Mouse (Mus musculus): ENCODE results near the gene Cuedc2. TPM values are rescaled to one million over a fixed set of nuclear protein-coding genes. Genes with fewer than 3 reads are reported as not detected.

The Cuedc2 gene
- polyA plus RNA-seq, 1 experiment from 2014 or later = 80.0 TPM

DNA sequence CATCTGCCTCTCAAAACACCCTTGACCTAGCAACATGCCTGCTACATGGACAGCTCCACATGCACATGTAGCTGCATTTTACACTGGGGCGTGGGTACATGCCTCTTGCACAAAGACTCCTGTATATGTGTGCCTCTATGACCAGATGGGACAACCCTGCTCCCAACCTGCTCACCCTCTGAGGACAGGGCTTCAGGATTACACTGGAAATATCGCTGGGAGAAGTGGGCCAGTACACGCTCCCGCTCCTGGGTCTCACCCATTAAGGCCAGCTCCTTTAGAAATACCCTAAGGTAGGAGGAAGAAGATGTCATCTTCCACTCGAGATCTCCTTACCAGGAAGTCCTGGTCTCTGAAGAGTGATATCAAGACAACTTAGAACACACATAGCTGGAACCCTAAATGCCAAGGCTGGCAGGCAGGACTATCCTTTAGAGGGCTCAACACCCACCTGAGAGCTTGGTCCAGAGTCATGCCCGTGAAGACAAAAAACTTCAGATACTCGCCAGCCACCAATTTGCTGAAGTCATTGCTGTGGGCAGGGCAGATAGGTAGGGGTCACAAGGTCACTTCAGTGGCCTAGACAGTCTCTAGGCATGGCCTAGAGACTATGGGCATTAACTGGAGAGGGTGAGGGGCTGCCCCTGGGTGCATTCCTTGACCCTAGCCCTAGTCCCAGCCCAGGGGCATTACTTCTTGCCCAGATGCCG is 18.3 kb downstream of the Cuedc2 start:
- H3K4me2 ChIP-seq (replicated peaks; ENCODE audit: low read depth) = no peak overlapping the region

DNA sequence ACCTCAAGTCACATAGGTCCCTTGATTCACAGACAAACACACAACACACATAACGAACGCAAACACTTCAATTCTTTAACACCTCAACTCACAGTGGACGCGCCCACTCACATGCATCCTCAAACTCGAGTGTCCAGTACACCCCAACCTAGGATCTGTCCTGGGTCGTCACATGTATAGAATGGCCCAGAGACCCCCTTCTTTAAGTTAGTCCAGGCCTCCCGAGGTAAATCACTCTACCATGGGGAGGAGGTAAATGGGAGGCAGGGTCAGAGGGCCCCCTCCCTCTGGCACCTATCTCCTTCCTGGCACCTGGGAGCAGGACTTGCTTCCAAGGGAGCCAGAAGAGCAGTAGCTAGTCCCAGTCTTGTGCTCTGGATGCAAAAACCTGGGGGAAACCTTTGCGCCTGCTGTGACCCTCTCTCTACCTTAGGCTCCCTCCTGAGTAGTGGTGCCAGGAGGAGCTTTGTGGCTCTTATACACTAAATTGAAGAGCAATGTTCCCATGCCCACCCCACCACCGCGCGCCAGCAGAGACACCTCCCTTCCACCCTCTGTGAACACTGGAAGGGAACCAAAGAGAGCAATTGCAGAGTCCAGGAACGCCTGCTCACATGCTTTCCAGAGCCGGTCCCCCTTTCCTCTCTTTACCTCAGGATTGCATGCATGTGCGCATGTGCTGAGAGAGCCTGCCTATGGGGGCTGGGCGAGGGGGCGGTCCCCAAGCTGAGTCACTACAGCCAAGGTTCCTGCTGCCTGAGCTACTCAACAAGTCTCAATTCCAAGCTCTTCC is 19.7 kb downstream of the Cuedc2 start:
- ATAC-seq = no peak
- no peak overlapping the region for H3K9ac ChIP-seq (ENCODE audit: low read depth, low read length)

More for the DNA sequence above, 18.3 kb downstream of the Cuedc2 start:
- Histone ChIP-seq H3K27ac (ENCODE audit: low read depth, low read length) (no peak overlapping the region), H3K9ac (ENCODE audit: low read depth, low read length) (no peak overlapping the region), H3K4me1 (replicated peaks; ENCODE audit: control insufficient read depth, insufficient read depth, low read length) (0 out of 2 replicates have a peak, but pooled peaks cover 3% of the 10 kb centered on the region), H3K9me3 (ENCODE audit: control insufficient read depth) (no peaks in the 10 kb centered on the region), H3K27me3 (replicated peaks; ENCODE audit: control insufficient read depth, insufficient read depth, low read length) (peaks cover 75% of the 10 kb centered on the region), H3K4me3 (ENCODE audit: low read depth, low read length) (no peak overlapping the region), H3K36me3 (ENCODE audit: control insufficient read depth, insufficient read depth) (no peaks in the 10 kb centered on the region)
- ATAC-seq = no peak
- 78% methylated on average over 8 of the region's 8 CpGs for WGBS
- TF ChIP-seq CTCF (IDR thresholded peaks at IDR 0.05; ENCODE audit: low read depth) = no peak

GRCm38 (mm10) chr19:46318031-46318471 is 20.5 kb downstream of the Cuedc2 start:
- peak; percentile 11; the same call in 1 of the 2 replicates for ATAC-seq
- H3K27ac ChIP-seq (ENCODE audit: low read depth, low read length) = peak overlapping the region; percentile 62; the same call in 1 of the 2 replicates
- peak overlapping the region; percentile 40 for H3K9ac ChIP-seq (ENCODE audit: low read depth, low read length)
- no peaks in the 10 kb centered on the region; the same call in 1 of the 2 replicates for H3K36me3 ChIP-seq (ENCODE audit: control insufficient read depth, insufficient read depth)
- H3K9me3 ChIP-seq (ENCODE audit: control insufficient read depth) = no peaks in the 10 kb centered on the region
- no peak for TF ChIP-seq CTCF (IDR thresholded peaks at IDR 0.05; ENCODE audit: low read depth)
- H3K27me3 ChIP-seq (replicated peaks; ENCODE audit: control insufficient read depth, insufficient read depth, low read length) = peaks cover 67% of the 10 kb centered on the region
- peak overlapping the region; percentile 66 for H3K4me2 ChIP-seq (replicated peaks; ENCODE audit: low read depth)
- WGBS = 1% methylated on average over 27 of the region's 42 CpGs
- H3K4me1 ChIP-seq (replicated peaks; ENCODE audit: control insufficient read depth, insufficient read depth, low read length) = 0 out of 2 replicates have a peak, but pooled peaks cover 3% of the 10 kb centered on the region
- H3K4me3 ChIP-seq (ENCODE audit: low read depth, low read length) = peak overlapping the region; percentile 39

More for the DNA sequence above, 19.7 kb downstream of the Cuedc2 start:
- 0 out of 2 replicates have a peak, but pooled peaks cover 3% of the 10 kb centered on the region for H3K4me1 ChIP-seq (replicated peaks; ENCODE audit: control insufficient read depth, insufficient read depth, low read length)
- peak overlapping the region; percentile 7; the same call in 1 of the 2 replicates for H3K4me3 ChIP-seq (ENCODE audit: low read depth, low read length)
- no peaks in the 10 kb centered on the region for H3K9me3 ChIP-seq (ENCODE audit: control insufficient read depth)
- peaks cover 69% of the 10 kb centered on the region for H3K27me3 ChIP-seq (replicated peaks; ENCODE audit: control insufficient read depth, insufficient read depth, low read length)
- H3K27ac ChIP-seq (ENCODE audit: low read depth, low read length) = no peak overlapping the region
- TF ChIP-seq CTCF (IDR thresholded peaks at IDR 0.05; ENCODE audit: low read depth) = no peak
- H3K36me3 ChIP-seq (ENCODE audit: control insufficient read depth, insufficient read depth) = no peaks in the 10 kb centered on the region
- H3K4me2 ChIP-seq (replicated peaks; ENCODE audit: low read depth) = peak overlapping the region; percentile 66
- 12% methylated on average over 16 of the region's 16 CpGs for WGBS

GRCm38 (mm10) chr19:46317546-46317885 is 21.0 kb downstream of the Cuedc2 start:
- ATAC-seq = 0 out of 2 replicates have a peak, but pooled peaks have one; percentile 0
- H3K9me3 ChIP-seq (ENCODE audit: control insufficient read depth) = no peaks in the 10 kb centered on the region
- no peaks in the 10 kb centered on the region; the same call in 1 of the 2 replicates for H3K36me3 ChIP-seq (ENCODE audit: control insufficient read depth, insufficient read depth)
- peak overlapping the region; percentile 66 for H3K4me2 ChIP-seq (replicated peaks; ENCODE audit: low read depth)
- H3K9ac ChIP-seq (ENCODE audit: low read depth, low read length) = peak overlapping the region; percentile 40
- 2% methylated on average over 39 of the region's 48 CpGs for WGBS
- peaks cover 62% of the 10 kb centered on the region for H3K27me3 ChIP-seq (replicated peaks; ENCODE audit: control insufficient read depth, insufficient read depth, low read length)
- no peak for TF ChIP-seq CTCF (IDR thresholded peaks at IDR 0.05; ENCODE audit: low read depth)
- H3K4me3 ChIP-seq (ENCODE audit: low read depth, low read length) = peak overlapping the region; percentile 39
- H3K27ac ChIP-seq (ENCODE audit: low read depth, low read length) = peak overlapping the region; percentile 62; the same call in 1 of the 2 replicates
- H3K4me1 ChIP-seq (replicated peaks; ENCODE audit: control insufficient read depth, insufficient read depth, low read length) = 0 out of 2 replicates have a peak, but pooled peaks cover 2% of the 10 kb centered on the region

DNA sequence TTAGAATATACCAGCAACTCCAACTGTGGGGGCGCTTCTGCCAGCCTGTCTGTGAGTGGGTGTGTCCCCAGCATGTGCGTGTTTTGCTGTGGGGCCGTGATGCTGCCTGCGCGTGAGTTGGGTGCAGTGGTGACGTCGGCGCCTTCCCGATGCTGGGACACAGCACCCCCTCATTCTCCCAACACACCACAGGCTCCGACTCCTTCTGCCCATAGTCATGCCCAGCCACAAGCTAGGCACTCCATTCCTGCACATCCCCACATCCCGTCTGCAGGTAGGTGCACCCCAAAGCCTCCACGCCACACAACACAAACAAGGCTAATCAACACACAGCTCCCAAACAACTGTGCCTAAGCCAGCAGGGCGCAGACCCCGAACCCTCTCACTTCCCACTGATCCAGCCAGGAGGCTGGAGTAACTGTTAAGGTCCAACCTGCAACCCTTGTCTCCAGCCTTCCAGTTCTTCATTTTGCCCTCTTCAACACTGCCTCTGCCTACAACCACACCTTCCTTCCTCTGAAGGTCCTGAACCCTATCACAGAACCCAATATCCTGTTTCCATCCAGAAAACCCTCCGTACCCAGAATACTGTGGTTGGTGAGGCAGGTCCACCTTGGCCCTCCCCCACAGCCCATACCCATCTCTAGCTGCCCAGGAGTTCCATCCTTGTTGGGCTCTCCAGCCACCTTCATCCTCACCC is 21.5 kb downstream of the Cuedc2 start:
- H3K4me3 ChIP-seq (ENCODE audit: low read depth, low read length) = peak overlapping the region; percentile 39
- no peak for ATAC-seq
- WGBS = 23% methylated on average over 15 of the region's 15 CpGs
- H3K36me3 ChIP-seq (ENCODE audit: control insufficient read depth, insufficient read depth) = peaks cover 2% of the 10 kb centered on the region; the same call in 1 of the 2 replicates
- no peaks in the 10 kb centered on the region for H3K4me1 ChIP-seq (replicated peaks; ENCODE audit: control insufficient read depth, insufficient read depth, low read length)
- H3K27me3 ChIP-seq (replicated peaks; ENCODE audit: control insufficient read depth, insufficient read depth, low read length) = peaks cover 57% of the 10 kb centered on the region
- peak overlapping the region; percentile 66 for H3K4me2 ChIP-seq (replicated peaks; ENCODE audit: low read depth)
- peak overlapping the region; percentile 21; the same call in 1 of the 2 replicates for H3K27ac ChIP-seq (ENCODE audit: low read depth, low read length)
- no peaks in the 10 kb centered on the region for H3K9me3 ChIP-seq (ENCODE audit: control insufficient read depth)
- peak overlapping the region; percentile 40 for H3K9ac ChIP-seq (ENCODE audit: low read depth, low read length)
- TF ChIP-seq CTCF (IDR thresholded peaks at IDR 0.05; ENCODE audit: low read depth) = no peak
